Mouse (Mus musculus): ENCODE data around the gene Gemin4. TPM values are rescaled to one million over a fixed set of nuclear protein-coding genes. Genes with fewer than 3 reads are reported as not detected.
A peak's percentile ranks its signal among the peaks of the same experiment; 100 is the strongest.
"Not testable (repeated sequence)": the region's sequence is repeated elsewhere in the genome, so short reads cannot be mapped to it uniquely, and the experiment has no call there.

Gene Gemin4
- total RNA-seq, 2 experiments from 2014 or later, result 24.4 to 26.6 TPM

DNA sequence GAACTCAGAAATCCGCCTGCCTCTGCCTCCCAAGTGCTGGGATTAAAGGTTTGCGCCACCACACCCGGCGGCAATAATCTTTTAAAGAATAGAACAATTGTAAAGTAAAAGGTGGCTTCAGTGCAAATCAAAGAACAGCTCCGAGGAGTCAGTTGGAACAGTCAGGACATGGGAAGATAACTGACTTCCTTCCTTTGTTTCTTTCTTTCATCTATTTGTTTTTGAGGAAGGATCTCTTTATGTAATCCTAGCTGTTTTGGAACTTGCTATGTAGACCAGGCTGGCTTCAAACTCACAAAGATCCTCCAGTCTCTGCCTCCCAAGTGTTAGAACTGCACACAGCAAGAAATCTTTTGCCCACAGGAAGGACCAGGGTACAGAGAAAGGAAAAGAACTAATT lies 7.2 kb upstream of the Gemin4 start:
- ATAC-seq (replicated peaks; ENCODE audit: low FRiP score, low TSS enrichment, poor library complexity, severe bottlenecking), result no peak

DNA sequence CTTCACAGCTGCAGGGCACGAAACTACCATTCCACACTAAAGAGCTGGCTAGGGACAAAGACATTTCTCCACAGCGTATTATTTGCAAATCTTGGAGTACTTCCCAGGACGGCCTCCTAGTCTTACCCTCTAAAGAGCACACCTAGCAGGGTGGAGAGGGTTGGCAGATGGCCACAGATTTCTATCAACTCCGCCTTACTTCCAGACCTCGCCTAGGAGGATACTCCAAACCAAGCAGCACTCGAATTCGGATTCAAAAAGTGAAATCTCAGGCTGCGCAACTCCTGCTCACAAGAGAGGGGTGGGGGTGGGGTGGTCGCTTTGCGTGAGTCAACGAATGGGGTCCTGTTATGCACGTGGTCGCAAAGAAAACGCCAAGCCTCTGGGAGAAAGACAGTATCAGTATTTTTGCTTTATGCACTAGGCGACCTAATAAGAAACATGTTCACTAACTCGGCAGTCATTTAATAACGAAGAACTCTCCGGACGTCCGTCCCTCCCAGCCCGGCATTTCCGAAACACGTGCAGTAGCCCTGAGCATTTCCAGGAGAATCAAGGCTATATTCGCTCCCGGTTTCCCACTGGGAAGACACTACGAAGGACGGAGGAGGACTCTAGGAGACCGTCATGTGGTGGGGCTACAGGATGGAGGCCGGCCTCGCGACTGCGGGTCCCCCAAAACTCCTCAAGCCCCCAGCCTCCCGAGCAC lies 629 bp downstream of the Gemin4 start:
- ATAC-seq (replicated peaks; ENCODE audit: low FRiP score, low TSS enrichment, poor library complexity, severe bottlenecking), result peak; percentile 23; the same call in 1 of the 2 replicates

DNA sequence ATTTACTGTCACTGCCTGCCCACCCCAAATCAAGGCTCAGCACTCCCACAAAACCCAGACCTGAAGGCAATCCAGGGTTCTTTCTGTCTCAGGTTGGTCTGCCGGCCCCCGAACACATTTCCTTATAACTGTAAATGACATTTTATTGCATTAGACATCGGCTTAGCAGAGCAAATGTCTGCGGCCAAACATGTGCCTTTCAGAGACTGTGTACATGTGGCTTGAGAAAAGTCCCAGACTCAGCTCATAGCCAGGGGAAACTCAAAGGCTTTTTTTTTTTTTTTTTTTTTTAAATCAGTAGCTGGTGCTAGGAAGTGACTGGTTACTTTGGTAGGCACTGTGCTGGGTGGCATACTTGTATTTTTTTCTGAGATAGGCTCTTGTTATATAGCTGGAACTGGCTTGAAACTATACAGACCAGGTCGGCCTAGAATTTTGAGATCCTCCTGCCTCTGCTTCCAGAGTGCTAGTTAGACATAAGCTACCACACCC lies 1.4 kb downstream of the Gemin4 start:
- ATAC-seq (replicated peaks; ENCODE audit: low FRiP score, low TSS enrichment, poor library complexity, severe bottlenecking), result no peak

DNA sequence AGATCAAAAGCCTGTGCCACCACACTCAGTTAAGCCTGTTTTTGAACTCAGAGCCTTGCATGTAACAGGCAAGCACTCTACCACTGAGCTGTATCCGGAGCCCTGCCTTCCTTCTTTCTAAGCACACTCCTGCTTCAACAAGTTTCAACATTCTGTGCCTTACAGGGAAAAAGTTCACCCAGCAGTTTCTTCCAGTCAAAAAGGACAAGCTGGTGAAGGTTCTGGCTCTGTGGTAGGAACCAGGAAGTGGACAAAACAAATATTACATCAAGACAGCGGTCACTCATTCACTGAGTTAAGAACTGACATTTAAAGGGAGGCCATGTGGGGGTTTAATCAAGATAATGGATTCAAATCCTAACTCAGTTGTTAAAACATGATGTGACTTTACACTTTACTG lies 2.5 kb downstream of the Gemin4 start:
- no peak for ATAC-seq (replicated peaks; ENCODE audit: low FRiP score, low TSS enrichment, poor library complexity, severe bottlenecking)

DNA sequence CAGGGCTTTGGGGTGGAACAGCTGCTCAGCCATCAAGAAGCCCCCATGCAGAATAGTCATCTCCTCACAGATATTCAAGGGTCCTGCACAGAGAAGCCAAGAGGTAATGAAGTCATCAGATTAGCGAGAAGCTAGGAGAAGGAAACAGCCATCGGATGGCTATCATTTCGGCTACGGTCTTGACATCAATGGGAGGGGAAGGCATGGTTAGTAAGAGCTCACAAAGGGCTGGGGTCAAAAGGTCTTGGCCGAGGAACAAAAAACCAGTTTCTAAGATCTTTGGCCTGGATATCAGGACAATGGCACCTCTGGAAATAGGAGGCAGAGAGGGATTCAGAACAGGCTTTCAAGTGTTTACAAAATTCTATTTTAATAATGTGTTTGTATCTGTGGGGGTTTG lies 3.6 kb downstream of the Gemin4 start:
- no peak for ATAC-seq (replicated peaks; ENCODE audit: low FRiP score, low TSS enrichment, poor library complexity, severe bottlenecking)

DNA sequence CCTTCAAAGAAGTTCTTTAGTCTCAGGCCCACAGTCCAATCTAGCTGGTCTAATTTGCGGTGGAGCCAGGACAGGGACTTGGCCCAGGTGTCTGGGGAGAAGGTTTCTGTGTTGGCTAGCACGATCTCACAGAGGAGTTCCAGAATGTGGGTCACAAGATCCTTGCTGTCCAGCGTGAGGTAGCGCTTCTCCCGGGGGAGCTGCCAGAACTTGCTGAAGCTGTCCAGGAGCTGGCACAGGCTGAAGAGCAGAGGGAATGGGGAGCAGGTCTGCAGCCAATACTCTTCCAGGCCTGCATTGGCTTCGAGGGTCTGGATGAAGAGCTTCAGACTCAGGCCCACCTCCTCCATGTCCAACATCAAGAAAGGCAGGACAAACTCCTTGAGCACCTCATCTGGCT lies 5.9 kb downstream of the Gemin4 start:
- ATAC-seq (replicated peaks; ENCODE audit: low FRiP score, low TSS enrichment, poor library complexity, severe bottlenecking), result not testable (repeated sequence)

DNA sequence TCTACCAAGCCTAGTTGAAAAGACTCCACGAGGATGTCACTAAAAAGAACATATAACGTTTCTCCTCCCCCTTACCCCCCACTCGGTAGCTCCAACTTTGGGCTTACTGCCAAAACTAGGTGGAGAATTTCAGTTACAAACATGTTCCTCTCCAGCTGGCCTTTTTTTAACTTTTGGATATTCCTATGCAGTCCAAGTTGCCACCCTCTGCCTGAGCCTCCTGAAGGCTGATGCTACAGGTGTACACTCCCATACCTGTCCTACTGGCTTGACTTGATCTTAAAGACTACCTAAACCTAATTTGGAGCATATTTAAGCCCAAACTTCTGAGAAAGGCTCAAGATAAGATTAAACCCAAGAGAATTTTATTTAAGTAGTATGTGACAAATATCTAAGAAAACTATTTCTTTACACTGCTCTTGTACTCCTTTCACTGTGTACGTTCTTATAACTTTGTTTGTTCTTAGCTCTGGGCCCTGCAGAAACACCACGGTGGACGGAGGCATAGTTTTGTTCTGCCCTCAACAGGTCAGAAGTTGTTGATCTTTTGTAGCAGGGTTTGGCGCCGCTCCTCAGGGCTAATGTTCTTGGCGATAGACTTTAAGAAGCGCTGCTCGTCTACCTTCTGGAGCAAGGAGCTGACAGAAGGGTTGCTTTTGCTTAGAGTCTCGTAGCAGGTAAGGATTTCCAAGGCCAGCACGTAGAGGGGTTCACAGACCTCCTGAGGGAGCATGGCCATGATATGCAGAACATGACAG lies 7.1 kb downstream of the Gemin4 start:
- no peak for ATAC-seq (replicated peaks; ENCODE audit: low FRiP score, low TSS enrichment, poor library complexity, severe bottlenecking)

DNA sequence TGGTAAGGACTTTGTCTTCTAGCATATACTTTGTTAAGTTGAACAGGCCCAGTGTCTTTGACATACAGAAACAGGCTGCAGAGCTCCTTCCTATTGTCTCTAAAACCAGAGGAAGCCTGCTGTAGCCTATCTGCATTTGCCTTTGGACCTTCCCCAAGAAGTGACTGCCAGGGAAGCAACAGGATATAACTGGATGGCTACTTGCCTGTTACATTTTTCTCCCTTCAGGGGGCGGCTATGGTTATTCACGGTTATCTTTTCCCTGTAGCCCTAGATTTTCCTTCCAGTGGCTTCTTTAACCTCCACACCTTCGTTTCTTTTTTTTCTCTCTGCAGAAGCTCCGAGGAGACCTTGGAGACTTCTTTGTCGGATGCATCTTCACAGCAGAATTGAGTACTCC lies 10.7 kb downstream of the Gemin4 start:
- ATAC-seq (replicated peaks; ENCODE audit: low FRiP score, low TSS enrichment, poor library complexity, severe bottlenecking), result no peak

DNA sequence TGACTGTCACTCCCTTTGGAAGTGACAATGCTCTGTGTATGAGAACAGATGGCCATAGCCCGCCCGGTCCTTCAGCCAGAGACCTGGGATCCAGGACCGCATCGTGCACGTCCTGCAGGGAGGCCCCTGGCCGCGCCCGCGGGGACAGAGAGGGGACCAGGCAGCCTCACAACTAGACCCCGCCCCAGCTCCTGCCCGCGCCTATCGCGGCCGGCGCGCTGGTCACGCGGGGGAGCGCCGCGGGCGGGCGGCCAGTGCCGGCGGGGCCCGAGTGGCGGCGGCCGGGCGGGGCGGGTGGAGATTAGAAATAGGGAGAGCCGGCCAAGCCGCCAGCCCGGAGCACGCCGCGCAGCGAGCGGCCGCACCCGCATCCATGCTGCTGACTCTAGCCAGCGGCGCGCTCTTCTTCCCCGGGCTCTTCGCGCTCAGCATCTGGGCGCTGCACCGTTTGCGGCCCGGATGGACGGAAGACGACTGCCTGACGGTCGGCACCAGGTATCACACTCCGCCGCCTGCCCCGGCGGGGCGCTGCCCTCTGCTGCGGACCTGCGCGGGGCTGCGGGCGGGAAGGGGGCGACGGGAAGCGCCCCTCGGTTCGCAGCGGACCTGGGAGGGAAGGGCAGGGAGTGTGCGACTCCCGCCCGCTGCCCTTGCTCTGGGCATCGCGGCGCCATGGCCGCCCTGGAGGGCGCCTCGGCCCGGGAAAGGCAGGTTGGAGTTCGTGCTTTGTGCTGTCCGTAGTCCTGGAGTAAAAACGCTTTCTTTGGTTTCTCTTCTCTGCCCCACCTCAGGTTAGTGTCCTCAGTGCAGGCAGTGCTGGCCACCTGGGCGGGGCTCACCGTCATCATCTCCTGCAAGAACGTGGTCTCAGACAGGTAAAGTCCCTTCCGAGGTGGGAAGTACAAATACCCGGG lies 15.4 kb downstream of the Gemin4 start:
- peak; percentile 88 for ATAC-seq (replicated peaks; ENCODE audit: low FRiP score, low TSS enrichment, poor library complexity, severe bottlenecking)

DNA sequence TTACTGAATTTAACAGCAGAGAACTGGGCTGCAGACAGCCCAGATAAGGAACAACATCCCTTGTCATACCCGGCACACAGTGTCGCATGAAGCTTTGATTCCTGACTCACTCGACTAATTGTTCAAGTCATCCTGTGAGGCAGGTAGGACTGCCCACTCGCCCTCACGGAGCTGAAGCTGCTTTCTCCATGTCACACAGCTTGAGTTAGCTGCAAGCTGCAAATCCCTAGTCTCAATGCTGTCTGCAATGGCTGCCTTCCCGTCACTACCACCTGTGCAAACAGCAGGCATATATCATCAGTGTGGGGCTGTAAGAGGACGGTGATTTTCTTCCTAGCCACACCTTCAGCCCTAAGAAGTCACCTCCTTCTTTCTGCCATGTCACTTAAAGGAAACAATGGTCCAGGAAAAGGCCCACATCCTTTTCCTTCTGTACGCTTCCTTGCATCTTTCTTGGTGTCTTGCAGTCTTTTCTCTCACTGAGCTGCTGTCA lies 20.4 kb downstream of the Gemin4 start:
- ATAC-seq (replicated peaks; ENCODE audit: low FRiP score, low TSS enrichment, poor library complexity, severe bottlenecking), result no peak

DNA sequence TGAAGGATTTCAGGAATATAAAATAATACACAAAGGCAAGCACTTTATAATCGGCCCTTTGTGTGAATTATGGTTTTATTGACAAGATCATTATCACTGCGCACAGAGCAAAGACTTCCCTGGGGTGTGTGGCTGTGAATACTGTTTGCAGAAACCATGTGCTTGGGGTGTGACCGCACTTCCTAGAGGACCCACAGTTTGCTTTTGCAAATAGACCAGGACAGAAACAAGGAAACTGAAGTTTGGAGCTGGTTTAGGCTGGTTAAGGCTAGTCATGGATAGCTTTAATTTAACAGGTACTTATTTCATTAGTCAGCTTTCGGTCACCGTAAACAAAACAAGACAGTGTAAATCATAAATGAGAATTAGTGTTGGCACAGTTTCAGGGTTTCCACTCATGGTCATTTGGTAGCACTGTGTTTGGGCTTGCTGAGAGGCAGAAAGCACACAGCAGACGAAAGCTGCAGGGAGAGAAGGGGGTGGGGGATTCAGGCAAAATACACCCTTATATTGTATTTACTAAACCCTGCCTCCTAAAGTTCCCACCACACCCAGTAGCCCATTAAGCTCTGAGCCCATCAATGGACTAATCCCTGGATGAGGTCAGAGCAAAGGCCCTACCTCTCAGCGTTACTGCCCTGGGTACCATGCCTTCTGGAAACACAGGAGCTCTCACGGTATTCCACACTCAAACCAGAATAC lies 21.0 kb downstream of the Gemin4 start:
- ATAC-seq (replicated peaks; ENCODE audit: low FRiP score, low TSS enrichment, poor library complexity, severe bottlenecking), result no peak

DNA sequence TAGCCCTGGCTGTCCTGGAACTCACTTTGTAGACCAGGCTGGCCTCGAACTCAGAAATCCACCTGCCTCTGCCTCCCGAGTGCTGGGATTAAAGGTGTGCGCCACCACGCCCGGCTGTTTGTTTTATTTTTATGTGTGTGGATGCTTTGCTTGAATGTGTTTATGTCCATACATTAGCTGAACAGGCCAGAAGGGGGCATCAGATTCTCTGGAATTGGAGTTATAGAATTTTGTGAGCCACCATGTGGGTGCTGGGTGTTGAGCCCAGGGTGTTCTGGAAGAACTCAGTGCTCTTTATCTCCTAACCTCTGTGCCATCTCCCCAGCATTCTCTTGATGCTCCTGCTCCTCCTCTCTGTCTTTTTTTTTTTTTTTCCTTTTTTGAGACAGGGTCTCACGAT lies 30.6 kb downstream of the Gemin4 start:
- ATAC-seq (replicated peaks; ENCODE audit: low FRiP score, low TSS enrichment, poor library complexity, severe bottlenecking), result no peak

DNA sequence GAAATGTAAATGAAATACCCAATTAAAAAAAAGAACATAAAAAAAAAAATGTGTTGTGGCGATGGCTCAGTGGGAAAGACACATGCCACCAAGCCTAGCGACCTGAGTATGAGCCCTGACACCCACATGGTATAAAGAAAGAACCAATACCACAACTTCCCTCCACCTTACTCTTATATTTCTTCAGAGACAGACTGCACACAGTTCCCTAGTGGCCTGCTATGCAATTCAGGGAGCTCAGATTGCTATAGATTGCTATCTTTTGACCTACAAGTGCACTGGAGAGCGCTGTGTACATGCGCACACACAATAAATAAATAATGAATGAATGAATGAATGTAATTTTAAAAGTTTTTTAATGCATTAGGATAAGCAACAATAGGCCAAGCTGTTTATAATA lies 33.7 kb downstream of the Gemin4 start:
- no peak for ATAC-seq (replicated peaks; ENCODE audit: low FRiP score, low TSS enrichment, poor library complexity, severe bottlenecking)

DNA sequence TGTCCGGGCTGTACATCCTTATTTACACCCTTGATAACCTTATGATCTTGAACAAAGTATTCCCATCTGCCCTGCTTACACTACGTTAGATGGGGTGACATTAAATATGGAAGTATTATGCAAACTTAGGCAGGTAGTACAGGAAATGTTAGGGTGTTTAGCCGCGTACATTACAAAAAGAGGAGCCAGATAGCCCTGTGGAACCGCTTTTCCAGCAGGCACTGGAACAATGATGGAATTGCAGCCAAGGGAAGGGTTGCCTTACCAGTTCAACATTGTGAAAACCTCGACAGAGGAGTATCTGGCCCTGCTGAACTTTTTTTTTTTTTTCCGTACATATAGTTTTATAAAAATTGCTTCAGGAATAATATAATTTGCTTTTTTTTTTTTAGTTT lies 37.3 kb downstream of the Gemin4 start:
- no peak for ATAC-seq (replicated peaks; ENCODE audit: low FRiP score, low TSS enrichment, poor library complexity, severe bottlenecking)

DNA sequence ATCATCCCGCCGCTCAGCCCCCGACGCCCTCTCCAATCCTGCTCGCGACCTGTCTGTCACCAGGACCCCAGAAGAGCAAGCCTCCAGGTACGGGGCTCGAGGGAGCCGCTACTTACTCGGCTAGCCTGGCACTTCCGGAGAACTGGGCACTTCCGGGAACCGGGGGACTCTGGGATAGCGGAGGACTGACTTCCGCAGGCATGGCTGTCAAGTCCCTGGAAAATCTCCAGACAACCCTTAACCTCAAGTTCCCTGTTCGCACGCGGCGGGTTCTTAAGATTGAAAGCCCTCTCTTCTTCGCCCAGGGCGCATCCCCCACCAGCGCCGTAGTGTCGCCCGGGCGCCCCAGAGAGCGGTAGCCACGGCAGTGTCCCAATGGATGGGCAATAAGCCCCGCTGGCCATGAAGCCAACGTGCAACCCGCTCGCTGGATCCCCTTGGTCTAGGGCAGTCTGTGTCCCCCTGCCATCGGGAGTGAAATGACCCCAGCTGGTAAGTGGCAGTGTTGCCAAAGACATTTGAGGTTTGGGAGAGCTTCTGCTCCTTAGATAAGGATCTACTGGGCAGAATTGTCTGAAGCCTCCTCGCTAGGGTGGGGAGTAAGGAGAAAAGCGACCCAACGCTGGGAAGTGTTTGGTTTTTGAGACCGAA lies 37.8 kb downstream of the Gemin4 start, which contains the start of the genes Vps53 and Fam57a:
Vps53 (minus strand) TSS at position 153 of the 651 bp plus-strand sequence.
Fam57a (plus strand) TSS at position 177 of the 651 bp plus-strand sequence.
- ATAC-seq (replicated peaks; ENCODE audit: low FRiP score, low TSS enrichment, poor library complexity, severe bottlenecking), result peak; percentile 93

DNA sequence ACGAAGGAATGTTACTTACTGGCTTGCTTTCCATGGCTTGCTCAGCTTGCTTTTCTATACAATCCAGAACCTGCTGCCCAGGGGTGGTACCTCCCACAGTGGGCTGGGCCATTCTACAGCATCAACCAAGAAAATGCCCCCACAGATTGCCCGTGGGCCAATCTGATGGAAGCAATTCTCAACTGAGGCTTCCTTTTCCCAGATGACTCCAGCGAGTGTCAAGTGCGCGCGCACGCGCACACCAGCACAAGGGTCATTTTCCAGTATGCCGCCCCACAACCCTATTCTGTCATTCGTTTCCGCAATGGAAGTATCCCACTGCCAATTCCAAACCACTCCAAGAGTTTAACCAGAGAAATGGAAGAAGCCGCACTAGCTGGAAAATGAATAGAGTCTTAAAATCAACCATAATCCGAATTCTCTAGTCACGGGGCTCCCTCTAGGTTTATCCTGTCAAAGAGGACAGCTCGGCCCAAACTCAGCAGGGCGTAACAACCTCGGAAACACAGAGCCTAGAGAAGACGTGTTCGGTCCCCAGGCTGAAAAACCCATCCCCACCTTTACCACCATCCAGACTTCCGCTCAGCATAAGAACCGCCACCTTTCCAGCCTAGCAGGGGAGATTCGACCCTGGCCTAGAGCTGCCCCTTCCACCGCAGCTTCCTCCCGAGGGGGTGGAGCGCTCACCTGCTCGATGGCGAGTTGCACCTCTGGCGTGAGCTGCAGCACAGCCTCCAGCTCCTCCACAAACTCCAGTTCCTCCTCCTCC lies 38.6 kb downstream of the Gemin4 start:
- ATAC-seq (replicated peaks; ENCODE audit: low FRiP score, low TSS enrichment, poor library complexity, severe bottlenecking), result peak; percentile 69

DNA sequence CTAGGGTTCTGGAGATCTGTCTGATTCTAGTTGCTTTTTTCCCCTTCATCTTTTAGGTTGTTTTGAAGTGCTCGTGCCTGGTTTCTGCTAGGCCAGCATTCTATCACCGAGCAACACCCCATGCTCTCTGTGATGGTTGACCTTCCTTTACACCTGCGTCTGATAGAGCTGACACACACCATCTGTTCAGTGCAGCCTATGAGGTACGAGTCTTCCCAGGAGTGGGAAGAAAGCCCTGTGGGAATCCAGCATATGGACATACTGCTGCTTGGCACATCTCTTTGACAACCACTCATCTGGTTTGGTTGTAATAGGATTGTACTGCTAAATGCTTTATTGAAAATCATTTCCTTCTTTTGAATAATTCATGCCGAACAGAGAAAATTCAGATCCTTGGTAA lies 47.3 kb downstream of the Gemin4 start:
- ATAC-seq (replicated peaks; ENCODE audit: low FRiP score, low TSS enrichment, poor library complexity, severe bottlenecking), result no peak

DNA sequence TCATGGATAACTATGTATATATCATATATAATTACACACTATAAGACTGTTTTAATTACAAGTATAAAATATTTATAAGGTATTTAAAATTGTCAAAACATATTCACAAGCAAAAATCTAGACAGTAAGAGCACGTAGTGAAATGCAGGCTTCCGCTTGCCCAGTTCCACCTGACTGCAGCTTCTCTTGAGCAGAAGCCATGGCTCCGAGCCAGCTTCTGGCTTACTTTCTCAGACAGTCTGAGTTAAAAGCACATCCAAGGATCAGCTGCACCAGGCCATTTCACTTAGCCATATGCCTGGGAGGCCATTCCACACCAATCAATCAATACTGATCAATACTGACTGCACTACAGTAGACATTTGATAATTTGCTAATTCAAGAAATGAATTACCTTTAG lies 48.5 kb downstream of the Gemin4 start:
- no peak for ATAC-seq (replicated peaks; ENCODE audit: low FRiP score, low TSS enrichment, poor library complexity, severe bottlenecking)
